8 mouse cellular contexts compared by ENCODE assay signal in genomic region chr6:122821822-122822221, GRCm38 (mm10). TPM values are rescaled to one million over a fixed set of nuclear protein-coding genes. Genes with fewer than 3 reads are reported as not detected.
DNase-seq lines count a peak whose midpoint lies in the region; ATAC-seq and TF ChIP-seq lines count a peak whose summit lies in the region.

No protein-coding gene starts in this region.

- no peak for DNase-seq in forebrain, embryonic 14.5 days (ENCODE audit: low spot score)
- DNase-seq in forebrain, embryonic 10.5 days (ENCODE audit: extremely low spot score, low spot score) = no peak
- DNase-seq in lung, postnatal 0 days (ENCODE audit: low spot score) = no peak
- no peak for DNase-seq in lung, postnatal 14 days
- no peak for DNase-seq in embryo, embryonic 11 days
- no peak for DNase-seq in urinary bladder, postnatal 36 days (ENCODE audit: low spot score in 2 of 2)

- H3K9ac ChIP-seq in forebrain, embryonic 14.5 days (ENCODE audit: low read length) = no peak overlapping the region
- no peak overlapping the region for H3K9ac ChIP-seq in lung, postnatal 0 days (replicated peaks; ENCODE audit: low read depth)
- H3K9ac ChIP-seq in liver, embryonic 12.5 days = no peak overlapping the region
- H3K9ac ChIP-seq in stomach, embryonic 15.5 days = no peak overlapping the region

- no peak for TF ChIP-seq EP300 in lung, postnatal 0 days (IDR thresholded peaks at IDR 0.05)

- no peaks in the 10 kb centered on the region for H3K27me3 ChIP-seq in forebrain, embryonic 14.5 days (replicated peaks; ENCODE audit: control insufficient read depth, insufficient read depth, low read length)
- H3K27me3 ChIP-seq in forebrain, embryonic 10.5 days (ENCODE audit: poor library complexity, severe bottlenecking) = peaks cover 31% of the 10 kb centered on the region
- H3K27me3 ChIP-seq in lung, postnatal 0 days (replicated peaks; ENCODE audit: insufficient read depth, low read length) = no peaks in the 10 kb centered on the region
- H3K27me3 ChIP-seq in liver, embryonic 12.5 days (replicated peaks) = peaks cover 16% of the 10 kb centered on the region; the same call in 1 of the 2 replicates
- no peaks in the 10 kb centered on the region for H3K27me3 ChIP-seq in stomach, embryonic 15.5 days (replicated peaks)

- TF ChIP-seq CTCF in lung, postnatal 0 days (IDR thresholded peaks at IDR 0.05) = no peak

- H3K9me3 ChIP-seq in forebrain, embryonic 14.5 days (replicated peaks; ENCODE audit: control insufficient read depth, low read length) = no peaks in the 10 kb centered on the region
- H3K9me3 ChIP-seq in forebrain, embryonic 10.5 days = no peaks in the 10 kb centered on the region
- no peaks in the 10 kb centered on the region for H3K9me3 ChIP-seq in lung, postnatal 0 days (ENCODE audit: low read length)
- H3K9me3 ChIP-seq in liver, embryonic 12.5 days (replicated peaks) = no peaks in the 10 kb centered on the region
- no peaks in the 10 kb centered on the region for H3K9me3 ChIP-seq in stomach, embryonic 15.5 days

- WGBS in forebrain, embryonic 14.5 days = 88% methylated on average over 9 of the region's 9 CpGs
- 78% methylated on average over 9 of the region's 9 CpGs for WGBS in forebrain, embryonic 10.5 days
- 65% methylated on average over 9 of the region's 9 CpGs for WGBS in lung, postnatal 0 days
- 53% methylated on average over 9 of the region's 9 CpGs for WGBS in liver, embryonic 12.5 days (ENCODE audit: insufficient replicate concordance)
- 75% methylated on average over 9 of the region's 9 CpGs for WGBS in stomach, embryonic 15.5 days

- no peak overlapping the region for H3K27ac ChIP-seq in forebrain, embryonic 14.5 days (ENCODE audit: low read depth, low read length)
- H3K27ac ChIP-seq in forebrain, embryonic 10.5 days = no peak overlapping the region
- H3K27ac ChIP-seq in lung, postnatal 0 days (ENCODE audit: low read length) = no peak overlapping the region
- no peak overlapping the region for H3K27ac ChIP-seq in liver, embryonic 12.5 days
- no peak overlapping the region for H3K27ac ChIP-seq in stomach, embryonic 15.5 days

- H3K4me3 ChIP-seq in forebrain, embryonic 14.5 days (ENCODE audit: low read depth, low read length) = no peak overlapping the region
- H3K4me3 ChIP-seq in forebrain, embryonic 10.5 days = no peak overlapping the region
- no peak overlapping the region for H3K4me3 ChIP-seq in lung, postnatal 0 days (ENCODE audit: low read depth, low read length)
- H3K4me3 ChIP-seq in liver, embryonic 12.5 days = no peak overlapping the region
- peak overlapping the region; percentile 93; the same call in 1 of the 2 replicates for H3K4me3 ChIP-seq in stomach, embryonic 15.5 days (replicated peaks)

- ATAC-seq in forebrain, embryonic 14.5 days = no peak
- no peak for ATAC-seq in lung, postnatal 0 days
- no peak for ATAC-seq in liver, embryonic 12.5 days
- ATAC-seq in stomach, embryonic 15.5 days (ENCODE audit: insufficient read depth, low FRiP score, low read depth) = no peak

- H3K4me1 ChIP-seq in forebrain, embryonic 14.5 days (ENCODE audit: control insufficient read depth, insufficient read depth, low read length) = peaks cover 27% of the 10 kb centered on the region
- peaks cover 56% of the 10 kb centered on the region for H3K4me1 ChIP-seq in forebrain, embryonic 10.5 days
- H3K4me1 ChIP-seq in lung, postnatal 0 days (ENCODE audit: insufficient read depth, low read depth, low read length) = peaks cover 37% of the 10 kb centered on the region
- peaks cover 74% of the 10 kb centered on the region for H3K4me1 ChIP-seq in liver, embryonic 12.5 days
- H3K4me1 ChIP-seq in stomach, embryonic 15.5 days = peaks cover 41% of the 10 kb centered on the region

- no peaks in the 10 kb centered on the region for H3K36me3 ChIP-seq in forebrain, embryonic 14.5 days (ENCODE audit: control insufficient read depth, insufficient read depth, low read length)
- H3K36me3 ChIP-seq in forebrain, embryonic 10.5 days (replicated peaks) = no peaks in the 10 kb centered on the region
- H3K36me3 ChIP-seq in lung, postnatal 0 days (ENCODE audit: insufficient read depth, low read length) = no peaks in the 10 kb centered on the region
- H3K36me3 ChIP-seq in liver, embryonic 12.5 days = no peaks in the 10 kb centered on the region
- no peaks in the 10 kb centered on the region for H3K36me3 ChIP-seq in stomach, embryonic 15.5 days

- peak overlapping the region; percentile 77; the same call in 1 of the 2 replicates for H3K4me2 ChIP-seq in forebrain, embryonic 14.5 days (ENCODE audit: low read length)
- peak overlapping the region; percentile 92 for H3K4me2 ChIP-seq in lung, postnatal 0 days (replicated peaks; ENCODE audit: low read depth, low read length)
- peak overlapping the region; percentile 99 for H3K4me2 ChIP-seq in liver, embryonic 12.5 days
- H3K4me2 ChIP-seq in stomach, embryonic 15.5 days = peak overlapping the region; percentile 87; the same call in 1 of the 2 replicates

RNA-seq across cellular contexts. Expression of gene Foxj2, which starts 2.1 kb away (rescaled TPM):
- polyA plus RNA-seq in forebrain, embryonic 14.5 days (2014; fragmentation: Nextera tagmentation; extraction: Ambion mirVana) = 4.9 and 6.4 TPM in 2 replicates
- 2.2 and 2.3 TPM in 2 replicates for polyA plus RNA-seq in forebrain, embryonic 10.5 days (2016; fragmentation: Nextera tagmentation; extraction: Ambion mirVana)
- 5.5 and 6.1 TPM in 2 replicates for polyA plus RNA-seq in lung, postnatal 0 days (2015; fragmentation: Nextera tagmentation; extraction: Ambion mirVana)
- 2.0 and 2.4 TPM in 2 replicates for polyA plus RNA-seq in liver, embryonic 12.5 days (2016; fragmentation: Nextera tagmentation; extraction: Ambion mirVana)
- 5.2 and 5.8 TPM in 2 replicates for polyA plus RNA-seq in stomach, embryonic 15.5 days (2015; fragmentation: Nextera tagmentation; extraction: Ambion mirVana)

RNA-seq across cellular contexts. Expression of gene Slc2a3, which starts 20.4 kb away (rescaled TPM):
- polyA plus RNA-seq in forebrain, embryonic 14.5 days (2014; fragmentation: Nextera tagmentation; extraction: Ambion mirVana) = 15.6 and 18.1 TPM in 2 replicates
- 67.3 and 70.7 TPM in 2 replicates for polyA plus RNA-seq in forebrain, embryonic 10.5 days (2016; fragmentation: Nextera tagmentation; extraction: Ambion mirVana)
- polyA plus RNA-seq in lung, postnatal 0 days (2015; fragmentation: Nextera tagmentation; extraction: Ambion mirVana) = 3.8 and 5.0 TPM in 2 replicates
- polyA plus RNA-seq in liver, embryonic 12.5 days (2016; fragmentation: Nextera tagmentation; extraction: Ambion mirVana) = 35.5 and 38.7 TPM in 2 replicates
- polyA plus RNA-seq in stomach, embryonic 15.5 days (2015; fragmentation: Nextera tagmentation; extraction: Ambion mirVana) = 11.0 and 11.9 TPM in 2 replicates

RNA-seq across cellular contexts. Expression of gene C3ar1, which starts 34.1 kb away (rescaled TPM):
- polyA plus RNA-seq in forebrain, embryonic 14.5 days (2014; fragmentation: Nextera tagmentation; extraction: Ambion mirVana) = 1.1 and 1.2 TPM in 2 replicates
- polyA plus RNA-seq in forebrain, embryonic 10.5 days (2016; fragmentation: Nextera tagmentation; extraction: Ambion mirVana) = 0.89 and 1.1 TPM in 2 replicates
- 3.4 and 3.6 TPM in 2 replicates for polyA plus RNA-seq in lung, postnatal 0 days (2015; fragmentation: Nextera tagmentation; extraction: Ambion mirVana)
- polyA plus RNA-seq in liver, embryonic 12.5 days (2016; fragmentation: Nextera tagmentation; extraction: Ambion mirVana) = 1.5 TPM in 2 replicates
- 2.6 and 3.3 TPM in 2 replicates for polyA plus RNA-seq in stomach, embryonic 15.5 days (2015; fragmentation: Nextera tagmentation; extraction: Ambion mirVana)

RNA-seq across cellular contexts. Expression of gene Necap1, which starts 52.5 kb away (rescaled TPM):
- 106 and 123 TPM in 2 replicates for polyA plus RNA-seq in forebrain, embryonic 14.5 days (2014; fragmentation: Nextera tagmentation; extraction: Ambion mirVana)
- polyA plus RNA-seq in forebrain, embryonic 10.5 days (2016; fragmentation: Nextera tagmentation; extraction: Ambion mirVana) = 51.1 and 52.6 TPM in 2 replicates
- 30.3 and 31.2 TPM in 2 replicates for polyA plus RNA-seq in lung, postnatal 0 days (2015; fragmentation: Nextera tagmentation; extraction: Ambion mirVana)
- 28.3 and 32.9 TPM in 2 replicates for polyA plus RNA-seq in liver, embryonic 12.5 days (2016; fragmentation: Nextera tagmentation; extraction: Ambion mirVana)
- polyA plus RNA-seq in stomach, embryonic 15.5 days (2015; fragmentation: Nextera tagmentation; extraction: Ambion mirVana) = 54.0 and 59.4 TPM in 2 replicates
